Mouse (Mus musculus) adrenal gland, adult 8-10 months (tissue): Measurements from ENCODE around the gene Kcna1. TPM values are rescaled to one million over a fixed set of nuclear protein-coding genes. Genes with fewer than 3 reads are reported as not detected.

Experiments used
- DNase-seq: peaks from one replicate; pipeline ENCODE4 v3.0.0; 2022
- total RNA-seq, 4 experiments: library from RNA; stranded (reverse); gene quantifications; 2 replicates each; pipeline ENCODE4 v1.2.4; 2022

Gene Kcna1
- total RNA-seq, 4 experiments from 2014 or later = 0.80 to 1.2 (median 0.97) TPM

DNA sequence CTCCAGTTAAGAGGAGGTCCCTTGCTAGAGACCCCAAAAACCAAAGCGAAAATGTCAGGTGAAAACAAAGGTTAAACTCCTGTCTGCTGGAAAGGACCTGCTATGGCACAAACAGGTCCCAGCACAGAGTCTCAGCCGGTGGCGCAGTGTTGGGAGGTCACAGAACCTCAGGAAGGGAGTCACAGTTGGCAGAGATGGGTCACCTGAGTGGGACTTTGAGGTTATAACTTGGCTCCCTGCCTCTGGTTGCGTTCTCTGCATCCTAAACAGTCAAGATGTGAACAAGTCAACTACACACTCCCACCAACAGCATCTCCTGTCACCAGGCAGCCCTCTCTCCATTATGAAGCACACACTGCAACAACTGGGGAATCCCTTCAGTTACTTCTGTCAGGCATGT is 48.4 kb downstream of the Kcna1 start:
- DNase-seq = no peak

DNA sequence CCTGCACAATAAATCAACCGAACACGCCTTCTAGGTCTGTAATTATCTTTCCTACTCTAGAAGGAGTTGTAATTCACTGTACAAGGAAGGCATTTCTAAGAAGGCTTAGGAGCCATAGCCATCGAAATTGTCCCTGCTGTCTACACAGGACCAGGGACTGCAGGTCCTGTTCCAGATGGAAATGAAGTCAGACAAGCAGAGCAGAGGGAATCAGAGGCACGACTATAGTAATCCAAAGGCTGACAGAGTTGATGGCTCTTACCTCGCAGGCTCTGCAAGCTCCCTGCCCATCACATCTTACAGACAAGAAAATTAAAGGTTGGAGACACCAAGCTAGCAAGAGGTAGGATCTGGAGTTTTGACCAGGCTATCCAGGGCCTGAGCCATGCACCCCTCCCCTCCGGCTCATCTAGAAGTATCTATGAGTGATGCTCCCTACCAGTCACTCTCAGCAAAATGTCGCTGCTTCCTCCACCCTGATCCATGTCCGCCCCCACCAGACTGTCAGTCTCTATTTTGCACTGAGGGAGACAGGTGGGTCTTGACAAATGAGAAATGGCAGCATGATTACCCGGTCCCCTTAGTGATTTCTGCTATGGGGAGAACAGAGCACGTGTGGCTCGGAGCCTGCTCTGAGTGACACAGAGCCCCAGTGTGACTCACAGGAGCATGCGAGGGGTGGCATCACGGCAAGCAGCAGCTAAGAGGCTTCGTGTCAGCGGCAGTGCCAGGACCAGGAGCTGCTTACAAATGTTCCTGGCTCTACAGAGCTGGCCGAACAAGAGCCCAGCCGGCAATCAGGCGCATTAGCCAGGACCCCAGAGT is 50.2 kb downstream of the Kcna1 start:
- DNase-seq = no peak

DNA sequence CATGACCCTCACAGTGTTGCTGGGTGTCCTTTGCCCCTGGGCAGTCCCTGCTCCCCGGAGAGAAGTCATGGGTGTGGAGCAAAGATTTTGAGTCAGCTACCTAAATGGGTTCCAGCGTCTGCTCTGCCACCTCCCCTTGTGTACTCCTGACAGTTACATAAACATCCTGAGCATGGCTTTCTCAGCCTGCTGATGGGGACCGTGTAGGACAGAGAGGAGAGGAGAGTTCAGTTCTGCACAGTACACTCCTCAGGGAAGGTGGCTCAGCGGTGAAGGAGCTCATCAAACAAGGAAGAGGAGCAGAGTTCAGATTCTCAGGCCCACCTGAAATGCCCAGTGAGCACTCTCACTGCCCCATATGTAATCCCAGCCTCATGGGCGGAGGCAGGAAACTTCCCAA is 51.1 kb downstream of the Kcna1 start:
- DNase-seq = no peak

DNA sequence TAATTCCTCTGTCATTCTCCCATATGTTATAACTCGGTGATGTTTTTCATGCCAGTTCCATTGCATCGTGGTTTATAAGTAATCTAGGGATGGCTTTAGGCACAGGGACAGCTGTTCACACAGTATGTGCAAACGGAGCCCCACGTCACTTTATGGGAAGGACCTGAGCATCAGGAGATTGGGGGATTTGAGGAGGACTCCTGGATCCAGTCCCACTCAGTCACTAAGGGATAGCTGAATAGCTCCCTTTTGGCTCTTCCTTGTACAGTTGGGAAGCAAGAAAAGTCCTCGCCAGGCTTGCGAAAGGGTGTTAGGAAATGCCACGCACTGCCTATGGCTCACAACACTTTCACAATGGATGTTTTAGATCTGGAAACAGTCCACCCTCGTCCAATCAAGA is 51.8 kb downstream of the Kcna1 start:
- no peak for DNase-seq

DNA sequence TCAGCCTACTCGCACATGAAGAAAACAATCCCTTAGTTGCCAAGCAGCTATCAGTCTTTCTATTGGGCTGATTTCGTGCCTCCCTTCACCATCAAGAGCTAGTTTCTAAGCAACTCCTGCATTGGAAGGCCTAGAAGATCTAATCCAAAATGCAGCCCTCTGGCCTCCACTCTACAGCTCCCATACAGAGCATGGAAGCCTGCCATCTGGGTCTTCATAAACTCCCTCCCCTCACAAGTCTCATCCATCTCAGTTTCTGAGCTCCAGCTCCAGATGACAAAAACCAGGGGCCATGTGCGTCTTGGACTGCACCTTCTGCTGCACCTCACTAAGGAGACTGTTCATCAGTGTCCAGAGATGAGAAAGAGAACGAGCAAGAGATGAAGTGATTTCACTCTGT is 52.8 kb downstream of the Kcna1 start:
- no peak for DNase-seq

Other genes with a start within 250 kb of the Kcna1 start
- 1 to 10 TPM; 2.4 to 4.1 (median 3.4) TPM for gene Kcna5, start 111.0 kb downstream of the Kcna1 start, total RNA-seq
- 1 to 10 TPM in 2 of 4 experiments, under 1 TPM in 2; 0.59 to 1.9 (median 1.3) TPM for gene Kcna6, start 94.3 kb upstream of the Kcna1 start, total RNA-seq
- 100 to 1,000 TPM; 161 to 212 (median 180) TPM for gene Ndufa9, start 202.8 kb upstream of the Kcna1 start, total RNA-seq
- gene Akap3, start 206.7 kb upstream of the Kcna1 start, total RNA-seq = not detected